Mouse (Mus musculus) 3T3-L1 (cell line): ENCODE results near the gene Nup107.

Experiments
- DNase-seq: peaks from one replicate; pipeline ENCODE4 v3.0.0-alpha.2; 2015; ENCODE audit warnings: low read depth, low spot score

The Nup107 gene

DNA sequence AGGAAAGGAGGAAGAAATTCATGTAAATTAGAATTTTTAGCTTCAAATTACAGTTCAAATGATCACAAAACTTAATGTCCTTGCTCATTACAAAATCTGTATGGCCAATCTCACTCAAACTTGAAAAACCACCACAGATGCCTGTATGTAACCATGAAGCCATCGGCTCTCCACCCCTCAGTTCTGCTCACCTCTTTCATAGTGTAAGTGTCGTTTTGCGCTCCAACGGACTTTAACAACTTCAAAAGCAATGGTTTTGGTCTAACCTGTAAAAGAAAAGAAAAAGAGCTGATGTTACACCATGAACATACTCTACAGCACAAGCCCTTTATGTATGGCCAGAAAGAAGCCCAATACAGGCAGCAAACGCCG is 87.6 kb downstream of the Nup107 start:
- DNase-seq = peak; percentile 95

DNA sequence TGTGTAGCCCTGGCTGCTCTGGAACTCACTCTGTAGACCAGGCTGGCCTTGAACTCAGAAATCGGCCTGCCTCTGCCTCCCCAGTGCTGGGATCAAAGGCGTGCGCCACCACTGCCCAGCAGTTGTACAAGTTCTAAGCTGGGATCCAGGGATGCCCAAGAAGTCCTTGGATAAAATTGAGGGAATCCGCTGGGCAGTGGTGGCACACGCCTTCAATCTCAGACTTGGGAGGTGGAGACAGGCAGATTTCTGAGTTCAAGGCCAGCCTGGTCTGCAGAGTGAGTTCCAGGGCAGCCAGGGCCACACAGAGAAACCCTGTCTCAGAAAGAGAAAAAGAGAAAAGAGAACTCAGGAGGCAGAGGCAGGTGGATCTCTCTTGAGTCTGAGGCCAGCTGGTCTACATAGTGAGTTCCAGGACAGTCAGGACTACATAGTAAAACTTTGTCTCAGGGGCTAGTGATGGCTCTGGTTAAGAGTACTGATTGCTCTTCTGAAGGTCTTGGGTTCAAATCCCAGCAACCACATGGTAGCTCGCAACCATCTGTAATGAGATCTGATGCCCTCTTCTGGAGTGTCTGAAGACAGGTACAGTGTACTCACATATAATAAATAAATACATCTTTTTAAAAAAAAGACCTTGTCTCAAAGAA is 88.1 kb downstream of the Nup107 start:
- DNase-seq = peak; percentile 96

DNA sequence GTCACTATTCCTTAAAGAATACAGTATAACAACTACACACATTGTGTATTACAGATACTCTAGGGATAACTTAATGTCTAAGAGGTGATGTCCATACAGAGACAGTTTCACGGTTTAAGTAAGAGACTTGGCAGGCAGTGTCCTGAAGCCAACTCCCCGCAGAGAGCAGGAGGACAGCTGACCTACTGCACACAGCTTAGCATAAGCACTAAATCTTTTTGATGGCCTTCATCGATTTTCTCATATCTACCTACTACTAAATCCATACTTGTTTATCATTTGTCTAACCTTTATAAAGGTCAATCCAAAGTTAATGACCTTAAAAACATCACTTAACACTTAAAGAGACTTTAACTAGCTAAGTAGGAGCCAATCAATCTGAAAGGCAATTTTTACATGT is 89.0 kb downstream of the Nup107 start:
- no peak for DNase-seq

DNA sequence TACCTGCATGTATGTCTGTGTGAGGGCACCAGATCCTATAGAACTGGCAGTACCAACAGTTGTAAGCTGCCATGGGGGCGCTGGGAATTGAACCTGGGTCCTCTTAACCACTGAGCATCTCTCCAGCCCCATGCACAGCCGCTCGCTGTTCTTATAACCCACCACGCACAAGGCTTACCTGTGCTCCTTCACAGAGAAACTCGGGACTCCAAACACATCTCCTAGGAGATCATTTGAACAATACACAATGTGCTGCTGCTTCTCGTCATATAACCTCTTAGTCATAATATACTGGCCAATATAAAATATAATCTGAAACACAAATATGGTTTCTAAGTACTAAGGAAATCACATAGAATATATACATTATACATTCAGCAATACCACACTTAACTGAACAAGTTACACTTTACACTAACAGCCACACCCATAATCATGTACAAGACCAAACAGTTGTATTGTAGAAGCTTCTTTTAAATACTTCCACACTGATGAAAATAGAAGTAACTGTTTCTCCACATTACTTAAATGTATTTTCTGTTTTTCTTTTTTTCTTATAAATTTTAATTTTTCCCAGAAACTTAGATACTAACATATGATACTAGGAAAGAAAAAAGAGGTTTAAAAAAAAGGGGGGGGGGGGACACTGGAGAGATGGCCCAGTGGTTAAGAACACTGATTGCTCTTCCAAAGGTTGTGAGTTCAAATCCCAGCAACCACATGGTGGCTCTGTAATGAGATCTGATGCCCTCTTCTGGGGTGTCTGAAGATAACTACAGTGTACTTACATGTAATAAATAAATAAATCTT is 90.3 kb downstream of the Nup107 start:
- peak; percentile 96 for DNase-seq

DNA sequence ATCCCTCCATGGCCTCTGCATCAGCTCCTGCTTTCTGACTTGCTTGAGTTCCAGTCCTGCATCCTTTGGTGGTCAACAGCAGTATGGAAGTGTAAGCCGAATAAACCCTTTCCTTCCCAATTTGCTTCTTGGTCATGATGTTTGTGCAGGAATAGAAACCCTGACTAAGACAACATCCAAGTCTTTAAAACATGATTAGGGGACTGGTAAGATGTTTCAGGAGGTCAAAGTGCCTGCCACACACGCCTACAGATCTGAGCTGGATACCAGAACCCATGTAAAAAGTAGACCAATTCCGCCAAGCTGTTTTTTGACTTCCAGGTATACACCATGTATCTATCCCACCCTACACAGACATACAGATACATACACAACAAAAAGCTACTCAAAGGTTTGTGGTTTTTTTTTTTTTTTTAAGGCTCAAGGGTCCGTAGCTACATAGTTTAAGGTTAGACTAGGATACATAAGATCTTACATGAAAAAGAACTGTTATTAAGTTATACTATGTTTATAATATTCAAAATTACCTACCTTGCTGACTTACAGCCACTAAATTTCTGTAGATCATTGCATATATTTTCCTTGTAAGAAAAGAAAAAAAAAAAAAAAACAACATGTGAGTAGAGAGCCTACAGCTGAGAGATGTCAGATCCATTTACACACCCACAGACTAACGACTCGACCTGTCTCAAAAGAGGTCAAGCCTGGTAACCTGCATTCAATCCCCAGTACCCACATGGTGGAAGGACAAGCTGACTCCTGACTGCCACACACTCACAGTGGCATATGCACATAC is 91.3 kb downstream of the Nup107 start:
- peak; percentile 96 for DNase-seq
